Mouse (Mus musculus) cerebellum, adult 2 months (tissue): ENCODE data around the gene Ky. TPM values are rescaled to one million over a fixed set of nuclear protein-coding genes. Genes with fewer than 3 reads are reported as not detected.

Experiments
- DNase-seq, 2 experiments: peaks; one replicate each; pipeline ENCODE4 v3.0.0; 2021
- H3K27ac ChIP-seq: fragments of 200-500 bp; 2 replicates; pipeline ENCODE4 v1.5.1; 2012; ENCODE audit warnings: low read length, control low read depth, inconsistent platforms; ENCODE audit not compliant: insufficient read depth
- H3K27me3 ChIP-seq: fragments of 200-500 bp; 2 replicates; pipeline ENCODE4 v1.6.1; 2012; ENCODE audit warnings: inconsistent platforms, mild to moderate bottlenecking, low read length, moderate library complexity; ENCODE audit not compliant: control insufficient read depth, insufficient read depth
- H3K4me1 ChIP-seq: fragments of 200-500 bp; 2 replicates; pipeline ENCODE4 v1.6.1; 2011; ENCODE audit warnings: low read length; ENCODE audit not compliant: control insufficient read depth, insufficient read depth
- H3K4me3 ChIP-seq: fragments of 200-500 bp; replicated peaks from 2 replicates; pipeline ENCODE3; 2011; ENCODE audit warnings: mild to moderate bottlenecking, low read depth, low read length, control low read depth; ENCODE audit not compliant: insufficient read depth
- CTCF ChIP-seq: fragments of 200-500 bp; IDR thresholded peaks from 2 replicates; pipeline ENCODE4 v1.5.1; 2011; ENCODE audit warnings: low read depth, mild to moderate bottlenecking, control low read depth, low read length, moderate library complexity, borderline replicate concordance; ENCODE audit not compliant: insufficient read depth
- POLR2A ChIP-seq: fragments of 200-500 bp; IDR thresholded peaks from 2 replicates; pipeline ENCODE4 v1.6.1; 2011; ENCODE audit warnings: low read length, control low read depth, borderline replicate concordance; ENCODE audit not compliant: insufficient read depth
- WGBS: fragments of 180-500 bp; shearing (Covaris S2); methylation state at CpG from one replicate; pipeline ENCODE4 v1.1.7; 2018; 5-methylcytosine and 5-hydroxymethylcytosine counted together
- polyA plus RNA-seq: library from polyadenylated mRNA; depleted of rRNA; stranded (reverse); fragments of >200 nt; gene quantifications from 2 replicates; pipeline ENCODE4 v1.2.3, GENCODE M21; 2012

Gene Ky
- polyA plus RNA-seq, 1 experiment, result 3.7 TPM

DNA sequence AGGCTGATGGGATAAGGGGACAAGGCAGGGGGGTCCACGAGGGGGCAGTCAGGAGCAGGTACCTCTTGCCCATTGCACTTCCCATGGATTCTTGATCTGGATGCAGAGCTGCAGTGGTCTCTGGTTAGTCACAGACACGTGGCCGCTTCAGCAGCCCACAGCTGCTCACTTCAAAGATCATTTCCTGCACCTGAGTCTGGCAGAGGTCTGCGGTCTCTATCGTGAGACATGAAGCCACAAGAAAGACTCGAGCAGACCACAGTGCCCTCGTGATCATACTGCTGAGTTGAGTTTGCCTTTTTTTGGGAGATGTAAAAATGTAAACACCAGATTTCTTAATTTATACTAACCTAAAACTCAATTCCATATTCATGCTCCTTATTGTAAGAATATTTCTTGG, 34.1 kb downstream of the Ky start:
- TF ChIP-seq POLR2A, result no peak
- no peak for TF ChIP-seq CTCF
- Histone ChIP-seq H3K4me3 (no peak overlapping the region), H3K27me3 (no peaks in the 10 kb centered on the region), H3K27ac (no peak overlapping the region), H3K4me1 (peaks cover 15% of the 10 kb centered on the region)
- no peak for DNase-seq
- 84% methylated on average over 7 of the region's 7 CpGs for WGBS

DNA sequence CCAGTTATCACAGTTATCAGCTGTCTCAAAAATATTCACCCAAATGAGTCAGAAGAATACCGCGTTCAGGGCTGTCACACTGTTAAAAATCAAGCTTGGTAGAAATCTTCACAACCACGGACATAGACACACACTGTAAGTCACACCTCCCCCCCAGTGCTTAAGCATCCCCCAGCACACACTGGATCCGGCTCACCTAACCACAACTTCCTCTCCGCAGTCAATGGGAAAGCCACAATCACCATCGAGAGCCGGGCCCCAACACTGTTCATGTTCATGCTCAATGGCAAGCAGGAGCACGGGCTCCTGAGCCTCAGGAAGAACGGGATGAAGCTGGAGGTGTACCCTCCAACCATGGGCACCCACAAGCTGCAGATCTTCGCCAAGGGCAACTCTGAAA, 36.1 kb downstream of the Ky start:
- no peak for TF ChIP-seq CTCF
- TF ChIP-seq POLR2A, result no peak
- H3K4me3 ChIP-seq, result no peak overlapping the region
- no peaks in the 10 kb centered on the region for H3K27me3 ChIP-seq
- 93% methylated on average over 10 of the region's 10 CpGs for WGBS
- no peak for DNase-seq
- peaks cover 9% of the 10 kb centered on the region for H3K4me1 ChIP-seq
- H3K27ac ChIP-seq, result no peak overlapping the region

DNA sequence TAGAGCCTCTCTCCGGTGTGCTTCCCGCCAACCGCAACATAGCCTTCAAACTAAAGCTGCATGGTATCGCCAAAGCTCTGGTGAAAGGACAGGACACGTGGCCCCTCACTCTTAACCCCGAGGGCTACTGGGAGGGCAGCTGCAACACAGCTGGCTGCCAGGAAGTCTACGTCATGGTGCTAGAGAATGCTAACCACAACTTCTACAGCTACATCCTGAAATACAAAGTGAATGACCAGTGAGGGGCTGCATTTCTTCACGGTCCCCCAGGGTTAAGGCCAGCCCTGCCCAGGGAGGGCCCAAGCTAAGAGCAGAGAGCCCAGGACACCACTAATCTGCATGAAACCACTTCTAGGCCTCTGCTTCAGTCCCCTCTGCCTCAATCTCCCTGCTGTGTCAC, 37.0 kb downstream of the Ky start:
- WGBS, result 84% methylated on average over 8 of the region's 8 CpGs
- no peak for DNase-seq
- Histone ChIP-seq H3K27me3 (no peaks in the 10 kb centered on the region), H3K4me3 (no peak overlapping the region), H3K27ac (no peak overlapping the region), H3K4me1 (peaks cover 3% of the 10 kb centered on the region)
- TF ChIP-seq CTCF, result no peak

DNA sequence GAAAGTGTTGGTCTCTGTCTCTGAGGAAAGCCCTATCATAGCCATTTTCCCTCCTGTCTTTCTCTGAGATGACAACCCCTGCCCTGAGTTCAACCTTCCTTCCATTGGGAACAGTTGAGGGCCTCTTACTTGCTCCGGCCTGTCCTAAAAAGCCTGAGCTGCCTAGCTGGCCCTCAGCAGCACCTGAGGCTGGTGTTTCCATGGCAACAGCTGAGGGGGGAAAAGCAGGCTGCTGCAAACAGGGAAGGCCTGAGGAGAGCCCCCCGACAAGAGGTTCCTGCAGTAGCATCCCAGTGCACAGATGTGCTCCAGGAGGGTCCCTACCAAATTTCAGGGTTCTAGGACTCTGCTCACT, 38.2 kb downstream of the Ky start:
- Histone ChIP-seq H3K4me3 (no peak overlapping the region), H3K27ac (no peak overlapping the region)

DNA sequence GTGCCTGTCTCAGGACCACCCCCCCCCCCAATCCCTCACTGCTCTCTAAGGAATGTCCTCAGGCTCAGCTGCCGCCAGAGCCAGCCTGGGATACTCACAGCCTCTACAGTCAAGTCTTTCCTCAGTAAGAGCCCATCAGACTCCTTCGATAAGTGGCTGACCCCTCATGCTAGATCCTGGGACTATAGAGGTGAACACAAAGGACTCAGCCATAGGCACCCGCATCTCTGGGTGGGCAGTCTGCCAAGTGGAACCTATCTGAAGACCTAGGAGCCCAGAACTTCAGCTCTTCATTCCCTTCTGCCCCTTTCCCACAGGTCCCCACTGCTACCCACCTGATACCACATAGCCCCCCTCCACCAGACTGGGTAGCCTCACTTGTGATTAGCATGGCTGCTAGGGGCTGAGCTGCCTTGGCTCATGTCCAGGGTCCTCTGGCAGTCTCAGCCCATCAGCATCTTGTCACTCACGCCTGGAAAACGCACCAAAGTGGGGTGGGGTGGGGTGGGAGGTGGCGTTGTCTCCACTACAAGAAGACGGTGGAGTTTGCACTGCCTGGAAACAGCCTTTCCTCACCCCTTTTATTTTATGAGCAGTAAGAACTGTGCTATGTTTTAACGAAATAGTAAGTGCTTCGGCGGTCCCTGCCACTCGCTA, 38.7 kb downstream of the Ky start:
- TF ChIP-seq CTCF (no peak), POLR2A (no peak)
- H3K4me3 ChIP-seq, result peak overlapping the region; percentile 46
- no peak overlapping the region for H3K27ac ChIP-seq
- 14% methylated on average over 11 of the region's 11 CpGs for WGBS
- DNase-seq, result peak; percentile 14 to 27
- no peaks in the 10 kb centered on the region for H3K27me3 ChIP-seq
- H3K4me1 ChIP-seq, result peaks cover 3% of the 10 kb centered on the region

More for the DNA sequence above, 38.2 kb downstream of the Ky start:
- H3K4me1 ChIP-seq, result peaks cover 3% of the 10 kb centered on the region
- no peak for TF ChIP-seq POLR2A
- TF ChIP-seq CTCF, result no peak
- no peak for DNase-seq
- WGBS, result 83% methylated on average over 2 of the region's 2 CpGs
- no peaks in the 10 kb centered on the region for H3K27me3 ChIP-seq

DNA sequence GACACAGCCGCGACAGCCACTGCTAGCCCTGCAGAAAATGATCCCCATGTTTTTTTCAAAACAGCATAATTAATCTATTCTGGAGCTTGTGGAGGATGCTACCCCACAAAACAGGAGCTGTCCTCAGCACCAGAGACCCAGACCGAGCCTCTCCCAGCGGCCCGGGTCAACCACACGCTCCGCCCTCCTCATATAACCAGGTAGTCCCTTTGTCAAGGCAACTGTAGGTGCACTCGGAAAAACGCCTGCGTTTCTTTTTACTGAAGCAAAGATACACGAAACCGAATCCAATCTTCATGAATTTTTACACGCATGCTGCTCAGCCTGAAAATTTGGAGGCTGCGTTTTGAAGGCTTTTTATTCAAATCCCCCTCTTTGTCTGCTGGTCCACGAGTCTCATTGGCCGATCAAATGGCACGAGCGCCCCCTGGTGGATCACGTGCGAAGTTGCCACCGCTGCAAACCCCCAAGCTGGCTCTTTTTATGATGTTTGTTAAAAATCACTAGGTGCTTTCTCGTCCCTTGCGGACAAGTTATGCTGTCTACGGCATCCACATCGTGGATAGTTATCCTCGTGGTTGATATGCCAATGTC, 39.3 kb downstream of the Ky start:
- WGBS, result under 1% methylated on average over 26 of the region's 26 CpGs
- no peak overlapping the region for H3K27ac ChIP-seq
- H3K4me1 ChIP-seq, result peaks cover 3% of the 10 kb centered on the region
- TF ChIP-seq CTCF (peak; percentile 86), POLR2A (no peak)
- no peaks in the 10 kb centered on the region for H3K27me3 ChIP-seq
- peak; percentile 77 to 90 for DNase-seq
- peak overlapping the region; percentile 46 for H3K4me3 ChIP-seq

DNA sequence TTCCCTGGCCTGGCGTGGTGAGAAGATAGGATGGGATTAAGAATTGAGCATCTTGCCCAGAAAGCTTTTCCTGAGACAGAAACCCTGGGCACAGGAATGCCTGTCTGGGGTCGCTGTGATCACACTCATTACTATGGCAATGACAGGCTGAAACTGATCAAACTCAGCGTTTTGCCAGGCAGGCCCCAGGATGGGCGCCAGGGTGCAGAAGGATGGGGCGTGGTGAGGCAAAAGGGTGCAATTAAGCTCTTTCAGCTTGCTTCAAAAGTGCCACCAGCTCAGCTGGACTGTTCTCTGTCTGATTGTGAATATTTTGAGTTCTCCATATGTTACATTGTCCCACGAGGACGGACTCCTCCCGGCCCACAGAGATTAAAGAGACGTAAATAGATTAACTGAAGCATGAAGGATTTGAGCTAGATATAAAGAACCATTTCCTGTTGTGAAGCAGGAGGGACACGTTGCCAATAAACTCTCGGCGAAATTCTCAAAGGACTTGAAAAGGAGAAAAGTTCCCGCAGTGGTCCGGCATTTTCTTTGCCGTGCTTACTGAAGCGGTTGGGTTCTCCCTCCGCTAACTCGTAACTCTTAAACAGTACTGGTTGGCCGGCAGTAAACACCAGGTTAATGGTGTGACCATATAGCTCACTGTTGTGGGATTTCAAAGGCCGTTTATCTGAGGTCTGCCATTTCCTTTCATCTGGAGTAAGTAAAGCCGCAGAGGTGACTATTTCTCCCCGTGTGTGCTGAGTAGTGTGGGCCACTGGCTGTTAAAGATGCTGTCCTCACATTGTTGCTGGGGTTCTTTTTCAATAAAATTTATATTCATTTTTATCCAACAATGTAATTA, 40.1 kb downstream of the Ky start:
- Histone ChIP-seq H3K27ac (no peak overlapping the region), H3K4me3 (no peak overlapping the region), H3K4me1 (peaks cover 3% of the 10 kb centered on the region), H3K27me3 (no peaks in the 10 kb centered on the region)
- TF ChIP-seq CTCF (no peak), POLR2A (no peak)
- DNase-seq, result no peak
- WGBS, result 38% methylated on average over 22 of the region's 22 CpGs
